Mouse (Mus musculus): ENCODE data around the gene Srgap1.
A peak's percentile ranks its signal among the peaks of the same experiment; 100 is the strongest.

Gene Srgap1

GRCm38 (mm10) chr10:121759095-121759494, 288.0 kb downstream of the Srgap1 start:
- no peak for DNase-seq (ENCODE audit: low spot score)

GRCm38 (mm10) chr10:121756677-121757076, 290.4 kb downstream of the Srgap1 start:
- DNase-seq (ENCODE audit: low spot score) = no peak

- DNase-seq (ENCODE audit: low spot score) = no peak
These were observed 291.3 kb downstream of the Srgap1 start for GRCm38 (mm10) chr10:121755822-121756221.

DNA sequence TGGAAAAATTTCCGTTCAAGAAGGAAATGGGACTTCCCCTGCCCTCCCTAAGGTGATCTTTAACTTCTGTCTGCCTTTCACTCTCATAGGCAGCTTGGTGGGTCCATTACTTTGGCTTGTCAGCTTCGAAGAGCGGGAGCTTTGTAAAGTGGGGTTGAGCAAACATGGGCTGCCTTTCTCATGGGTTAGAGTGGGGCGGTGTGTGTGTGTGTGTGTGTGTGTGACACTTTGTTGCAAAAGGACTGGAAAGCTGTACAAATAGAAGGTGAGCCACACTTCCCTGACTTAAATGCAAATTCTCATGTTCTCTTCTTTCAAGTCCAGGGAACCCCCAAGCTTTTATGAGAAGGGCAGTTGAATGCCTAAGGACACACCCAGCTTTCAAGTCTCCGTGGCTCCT, 292.9 kb downstream of the Srgap1 start:
- DNase-seq (ENCODE audit: low spot score) = peak; percentile 36

- peak; percentile 62 for DNase-seq (ENCODE audit: low spot score)
These were observed 296.9 kb downstream of the Srgap1 start for GRCm38 (mm10) chr10:121750175-121750574.

DNA sequence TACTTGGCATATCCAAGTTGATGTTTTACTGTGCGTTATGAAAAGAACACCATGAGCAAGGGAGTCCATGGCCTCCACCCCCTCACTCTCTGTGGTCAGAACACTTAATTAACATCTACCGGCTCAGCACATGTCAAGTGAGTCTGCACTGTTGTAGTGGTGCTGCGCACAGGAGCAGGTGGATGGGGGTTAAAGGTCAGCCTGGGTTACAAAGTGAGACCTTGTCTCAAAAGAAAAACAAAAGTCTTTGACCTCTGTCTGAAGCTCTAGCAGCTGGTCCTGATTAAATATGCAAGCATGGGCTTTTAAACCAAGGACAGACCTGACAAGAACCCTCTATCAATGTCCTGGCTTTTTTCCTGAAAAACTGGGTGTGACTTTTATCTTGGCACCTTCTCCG, 304.8 kb downstream of the Srgap1 start:
- DNase-seq (ENCODE audit: low spot score) = no peak

DNA sequence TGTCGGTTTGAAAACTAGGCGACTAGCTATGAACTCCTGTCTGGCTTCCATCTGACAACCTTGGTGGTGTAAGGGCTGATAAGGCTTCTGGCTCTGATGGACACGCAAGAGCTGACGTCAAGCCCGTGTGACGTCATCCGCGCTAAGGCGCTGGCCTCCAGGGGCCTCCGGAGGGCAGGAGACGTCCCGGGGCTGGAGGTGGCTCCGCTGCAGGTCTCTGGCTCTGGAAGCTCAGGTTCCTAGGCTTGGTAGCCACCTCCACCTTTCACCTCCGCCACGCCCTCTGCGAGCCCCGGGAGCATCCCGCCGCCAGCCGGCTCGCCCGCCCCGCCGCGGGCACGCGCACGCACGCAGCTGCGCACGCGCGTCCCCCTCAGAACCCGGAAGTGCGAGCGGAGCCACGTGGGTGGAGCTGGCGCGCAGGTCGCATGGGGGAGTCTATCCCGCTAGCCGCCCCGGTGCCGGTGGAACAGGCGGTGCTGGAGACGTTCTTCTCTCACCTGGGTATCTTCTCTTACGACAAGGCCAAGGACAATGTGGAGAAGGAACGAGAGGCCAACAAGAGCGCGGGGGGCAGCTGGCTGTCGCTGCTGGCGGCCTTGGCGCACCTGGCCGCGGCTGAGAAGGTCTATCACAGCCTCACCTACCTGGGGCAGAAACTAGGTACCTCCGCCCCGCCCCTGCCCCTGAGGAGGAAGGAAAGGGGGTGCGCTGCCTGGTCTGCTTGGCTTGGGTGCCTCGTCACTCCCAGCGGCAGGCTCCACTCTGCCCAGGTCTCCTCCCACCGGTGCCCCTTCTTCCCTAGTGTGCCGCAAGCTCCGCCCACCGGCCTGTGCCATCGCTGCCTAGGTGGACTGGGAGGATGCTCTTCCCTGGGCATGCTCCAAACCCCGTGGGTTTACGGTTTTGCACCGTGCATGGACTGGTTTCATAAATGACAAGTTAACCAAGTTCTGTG, 307.3 kb downstream of the Srgap1 start, which contains the start of gene BC048403:
Gene BC048403 (plus strand): TSS at position 390 of the 958 bp plus-strand sequence.
- DNase-seq (ENCODE audit: low spot score) = peak; percentile 87

DNA sequence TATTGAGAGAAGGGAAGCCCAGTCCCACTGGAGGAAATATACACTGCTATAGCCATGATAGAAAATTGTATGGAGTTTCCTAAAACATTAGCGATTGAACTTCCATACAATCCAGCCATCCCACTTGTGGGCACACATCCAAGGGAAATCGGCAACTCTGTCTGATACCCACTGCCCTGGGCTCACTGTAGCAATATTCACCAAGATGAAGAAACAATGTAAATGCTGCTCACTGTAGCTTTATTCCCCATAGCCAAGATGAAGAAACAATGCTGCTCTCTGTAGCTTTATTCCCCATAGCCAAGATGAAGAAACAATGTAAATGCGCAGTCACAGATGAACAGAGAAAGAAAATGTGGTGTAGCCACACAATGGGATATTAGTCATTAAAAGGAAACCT, 309.9 kb downstream of the Srgap1 start:
- DNase-seq (ENCODE audit: low spot score) = no peak

DNA sequence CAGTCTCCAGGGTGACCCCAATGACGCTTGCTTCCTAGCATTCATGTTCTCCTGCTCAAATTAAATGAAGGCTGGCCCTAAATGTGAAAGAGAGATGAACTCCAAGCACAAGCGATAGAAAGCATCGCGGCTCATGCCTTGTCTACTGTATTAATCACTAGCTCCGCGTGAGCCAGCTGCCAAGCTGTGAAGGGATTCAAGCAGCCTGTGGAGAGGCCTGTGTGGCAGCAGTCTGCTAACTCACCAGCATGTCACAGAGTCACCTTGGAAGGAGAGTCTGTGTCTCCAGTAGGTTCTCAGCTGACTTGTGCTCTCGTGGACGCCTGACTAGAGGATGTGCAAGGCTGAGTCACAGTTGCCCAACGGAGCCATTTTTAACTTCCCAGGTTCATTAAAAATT, 314.6 kb downstream of the Srgap1 start:
- no peak for DNase-seq (ENCODE audit: low spot score)

- no peak for DNase-seq (ENCODE audit: low spot score)
These were observed 315.9 kb downstream of the Srgap1 start for GRCm38 (mm10) chr10:121731048-121731725.

All from lung, postnatal 25 days (tissue).